Mouse (Mus musculus): ENCODE data around the gene Gm4353. TPM values are rescaled to one million over a fixed set of nuclear protein-coding genes. Genes with fewer than 3 reads are reported as not detected.

Gm4353 gene
- polyA plus RNA-seq, 1 experiment = 1.2 TPM

- no peak overlapping the region for H3K27ac ChIP-seq (ENCODE audit: insufficient read depth, low read length)
- H3K4me3 ChIP-seq (replicated peaks; ENCODE audit: insufficient read depth, low read depth, low read length) = no peak overlapping the region
- peak in 1 of 2 experiments; percentile 4 for DNase-seq
- WGBS = 68% methylated on average over 6 of the region's 6 CpGs
- TF ChIP-seq CTCF (IDR thresholded peaks at IDR 0.05; ENCODE audit: borderline replicate concordance, insufficient read depth, low read depth, low read length) (no peak), POLR2A (IDR thresholded peaks at IDR 0.05; ENCODE audit: borderline replicate concordance, insufficient read depth, low read length) (no peak)
- no peaks in the 10 kb centered on the region for H3K4me1 ChIP-seq (ENCODE audit: control insufficient read depth, insufficient read depth, low read length)
- no peaks in the 10 kb centered on the region for H3K27me3 ChIP-seq (ENCODE audit: control insufficient read depth, insufficient read depth, low read length)
Observed at GRCm38 (mm10) chr7:116111546-116111945, 27.1 kb upstream of the Gm4353 start.

GRCm38 (mm10) chr7:116110661-116111060 is 26.2 kb upstream of the Gm4353 start:
- TF ChIP-seq CTCF (IDR thresholded peaks at IDR 0.05; ENCODE audit: borderline replicate concordance, insufficient read depth, low read depth, low read length) = no peak
- no peak for TF ChIP-seq POLR2A (IDR thresholded peaks at IDR 0.05; ENCODE audit: borderline replicate concordance, insufficient read depth, low read length)
- Histone ChIP-seq H3K4me3 (replicated peaks; ENCODE audit: insufficient read depth, low read depth, low read length) (no peak overlapping the region), H3K27ac (ENCODE audit: insufficient read depth, low read length) (no peak overlapping the region), H3K27me3 (ENCODE audit: control insufficient read depth, insufficient read depth, low read length) (no peaks in the 10 kb centered on the region), H3K4me1 (ENCODE audit: control insufficient read depth, insufficient read depth, low read length) (no peaks in the 10 kb centered on the region)
- WGBS = 32% methylated on average over 3 of the region's 3 CpGs
- no peak for DNase-seq

- 98% methylated on average over 9 of the region's 9 CpGs for WGBS
- H3K27ac ChIP-seq (ENCODE audit: insufficient read depth, low read length) = no peak overlapping the region
- TF ChIP-seq CTCF (IDR thresholded peaks at IDR 0.05; ENCODE audit: borderline replicate concordance, insufficient read depth, low read depth, low read length) = no peak
- no peak for TF ChIP-seq POLR2A (IDR thresholded peaks at IDR 0.05; ENCODE audit: borderline replicate concordance, insufficient read depth, low read length)
- no peaks in the 10 kb centered on the region for H3K27me3 ChIP-seq (ENCODE audit: control insufficient read depth, insufficient read depth, low read length)
- H3K4me1 ChIP-seq (ENCODE audit: control insufficient read depth, insufficient read depth, low read length) = no peaks in the 10 kb centered on the region
- no peak overlapping the region for H3K4me3 ChIP-seq (replicated peaks; ENCODE audit: insufficient read depth, low read depth, low read length)
- no peak for DNase-seq
Observed at GRCm38 (mm10) chr7:116103091-116103490, 18.7 kb upstream of the Gm4353 start.

- TF ChIP-seq POLR2A (IDR thresholded peaks at IDR 0.05; ENCODE audit: borderline replicate concordance, insufficient read depth, low read length) (no peak), CTCF (IDR thresholded peaks at IDR 0.05; ENCODE audit: borderline replicate concordance, insufficient read depth, low read depth, low read length) (no peak)
- no peak overlapping the region for H3K4me3 ChIP-seq (replicated peaks; ENCODE audit: insufficient read depth, low read depth, low read length)
- H3K27ac ChIP-seq (ENCODE audit: insufficient read depth, low read length) = no peak overlapping the region
- H3K4me1 ChIP-seq (ENCODE audit: control insufficient read depth, insufficient read depth, low read length) = peaks cover 2% of the 10 kb centered on the region
- 72% methylated on average over 7 of the region's 7 CpGs for WGBS
- no peaks in the 10 kb centered on the region for H3K27me3 ChIP-seq (ENCODE audit: control insufficient read depth, insufficient read depth, low read length)
- no peak for DNase-seq
Observed at GRCm38 (mm10) chr7:116099952-116100528, 15.6 kb upstream of the Gm4353 start.

GRCm38 (mm10) chr7:116093466-116093850 is 9.0 kb upstream of the Gm4353 start:
- Histone ChIP-seq H3K4me3 (replicated peaks; ENCODE audit: insufficient read depth, low read depth, low read length) (peak overlapping the region; percentile 71), H3K27me3 (ENCODE audit: control insufficient read depth, insufficient read depth, low read length) (no peaks in the 10 kb centered on the region), H3K4me1 (ENCODE audit: control insufficient read depth, insufficient read depth, low read length) (peaks cover 7% of the 10 kb centered on the region), H3K27ac (ENCODE audit: insufficient read depth, low read length) (peak overlapping the region; percentile 94)
- 1% methylated on average over 19 of the region's 19 CpGs for WGBS
- DNase-seq = no peak
- TF ChIP-seq POLR2A (IDR thresholded peaks at IDR 0.05; ENCODE audit: borderline replicate concordance, insufficient read depth, low read length) (no peak), CTCF (IDR thresholded peaks at IDR 0.05; ENCODE audit: borderline replicate concordance, insufficient read depth, low read depth, low read length) (0 out of 2 replicates have a peak, but pooled peaks have one; percentile 19)

- TF ChIP-seq CTCF (IDR thresholded peaks at IDR 0.05; ENCODE audit: borderline replicate concordance, insufficient read depth, low read depth, low read length) (peak; percentile 39; the same call in 1 of the 2 replicates), POLR2A (IDR thresholded peaks at IDR 0.05; ENCODE audit: borderline replicate concordance, insufficient read depth, low read length) (peak; percentile 94)
- peak; percentile 97 for DNase-seq
- Histone ChIP-seq H3K27ac (ENCODE audit: insufficient read depth, low read length) (peak overlapping the region; percentile 94), H3K27me3 (ENCODE audit: control insufficient read depth, insufficient read depth, low read length) (no peaks in the 10 kb centered on the region), H3K4me3 (replicated peaks; ENCODE audit: insufficient read depth, low read depth, low read length) (peak overlapping the region; percentile 71), H3K4me1 (ENCODE audit: control insufficient read depth, insufficient read depth, low read length) (peaks cover 7% of the 10 kb centered on the region)
- under 1% methylated on average over 38 of the region's 38 CpGs for WGBS
Observed at GRCm38 (mm10) chr7:116092710-116093465, 8.5 kb upstream of the Gm4353 start.

- 45% methylated on average over 1 of the region's 1 CpGs for WGBS
- no peak for TF ChIP-seq CTCF (IDR thresholded peaks at IDR 0.05; ENCODE audit: borderline replicate concordance, insufficient read depth, low read depth, low read length)
- TF ChIP-seq POLR2A (IDR thresholded peaks at IDR 0.05; ENCODE audit: borderline replicate concordance, insufficient read depth, low read length) = no peak
- Histone ChIP-seq H3K27me3 (ENCODE audit: control insufficient read depth, insufficient read depth, low read length) (no peaks in the 10 kb centered on the region), H3K27ac (ENCODE audit: insufficient read depth, low read length) (no peak overlapping the region), H3K4me3 (replicated peaks; ENCODE audit: insufficient read depth, low read depth, low read length) (no peak overlapping the region), H3K4me1 (ENCODE audit: control insufficient read depth, insufficient read depth, low read length) (no peaks in the 10 kb centered on the region)
- no peak for DNase-seq
Observed at GRCm38 (mm10) chr7:116060739-116061138, 23.7 kb downstream of the Gm4353 start.

Data from cerebellum, adult 2 months (tissue).